Mouse (Mus musculus): Measurements from ENCODE around the gene Myof.

- TF ChIP-seq CTCF (IDR thresholded peaks at IDR 0.05; ENCODE audit: insufficient read depth, low read depth, low read length) (no peak), POLR2A (IDR thresholded peaks at IDR 0.05; ENCODE audit: insufficient read depth, low read depth, low read length) (no peak)
Observed at GRCm38 (mm10) chr19:37960791-37961190, 82.6 kb downstream of the Myof start.
